Mouse (Mus musculus) embryonic facial prominence, embryonic 14.5 days (tissue): ENCODE results near the gene St13. TPM values are rescaled to one million over a fixed set of nuclear protein-coding genes. Genes with fewer than 3 reads are reported as not detected.

Source experiments
- ATAC-seq: fragments of 200-750 bp; cut with Nextera tagmentation; 2 replicates; pipeline ENCODE4 v1.8.0; 2017; ENCODE audit warnings: low read depth, moderate number of reproducible peaks, moderate TSS enrichment
- DNase-seq: peaks from one replicate; pipeline ENCODE4 v3.0.0-alpha.2; 2015; ENCODE audit warnings: low spot score
- H3K27ac ChIP-seq: fragments of 300-500 bp; sonication (generic); replicated peaks from 2 replicates; pipeline ENCODE4 v1.5.1; 2014; ENCODE audit warnings: low read depth, mild to moderate bottlenecking, low read length, moderate library complexity
- H3K27me3 ChIP-seq: fragments of 300-500 bp; sonication (generic); replicated peaks from 2 replicates; pipeline ENCODE4 v1.6.1; 2014; ENCODE audit warnings: low read length; ENCODE audit not compliant: control insufficient read depth, insufficient read depth
- H3K36me3 ChIP-seq: fragments of 300-500 bp; sonication (generic); 2 replicates; pipeline ENCODE4 v1.6.1; 2014; ENCODE audit warnings: low read length, mixed read lengths; ENCODE audit not compliant: control insufficient read depth, insufficient read depth
- H3K4me1 ChIP-seq: fragments of 300-500 bp; sonication (generic); 2 replicates; pipeline ENCODE4 v1.6.1; 2014; ENCODE audit warnings: antibody characterized with exemption, low read length; ENCODE audit not compliant: control insufficient read depth, insufficient read depth
- H3K4me2 ChIP-seq: fragments of 300-500 bp; sonication (generic); 2 replicates; pipeline ENCODE4 v1.6.1; 2014; ENCODE audit warnings: low read depth, mild to moderate bottlenecking, low read length, moderate library complexity, mixed read lengths
- H3K4me3 ChIP-seq: fragments of 300-500 bp; sonication (generic); 2 replicates; pipeline ENCODE4 v1.5.1; 2014; ENCODE audit warnings: low read depth, mild to moderate bottlenecking, low read length
- H3K9ac ChIP-seq: fragments of 300-500 bp; sonication (generic); 2 replicates; pipeline ENCODE4 v1.6.1; 2014; ENCODE audit warnings: low read depth, mild to moderate bottlenecking, low read length, moderate library complexity, mixed read lengths
- H3K9me3 ChIP-seq: fragments of 300-500 bp; sonication (generic); 2 replicates; pipeline ENCODE4 v1.6.1; 2016; ENCODE audit warnings: low read length; ENCODE audit not compliant: control insufficient read depth
- WGBS: fragments of 180-500 bp; shearing (Covaris S2); extraction: QIAGEN DNeasy Blood & Tissue Kit; methylation state at CpG from one replicate; pipeline ENCODE4 v1.1.7; 2014; 5-methylcytosine and 5-hydroxymethylcytosine counted together
- polyA plus RNA-seq: library from polyadenylated mRNA; unstranded; fragments of >200 nt; fragmentation: Nextera tagmentation; extraction: Ambion mirVana; gene quantifications from 2 replicates; pipeline ENCODE4 v1.2.1, GENCODE M21; 2014

The St13 gene
- polyA plus RNA-seq, 1 experiment from 2014 or later: 135 TPM

DNA sequence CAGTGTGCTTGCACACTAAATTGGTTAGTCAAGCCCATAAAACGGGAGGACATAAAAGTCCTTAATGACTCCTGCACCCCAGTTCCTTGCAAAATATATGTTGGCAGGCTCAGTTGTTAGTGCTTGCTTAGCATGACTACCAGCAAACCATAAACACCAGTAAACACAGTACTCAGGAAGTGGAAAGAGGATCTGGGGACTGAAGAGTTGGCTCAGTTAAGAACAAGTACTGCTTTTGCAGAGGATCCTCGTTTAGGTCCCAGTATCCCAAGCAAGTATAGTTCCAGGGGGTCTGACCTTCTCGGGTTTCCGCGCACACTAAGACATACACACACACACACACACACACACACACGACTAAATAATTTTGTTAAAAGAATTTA is 38.9 kb downstream of the St13 start:
- Histone ChIP-seq H3K27ac (peak overlapping the region; percentile 85), H3K4me2 (peak overlapping the region; percentile 87), H3K27me3 (no peaks in the 10 kb centered on the region), H3K36me3 (peaks cover 27% of the 10 kb centered on the region), H3K9ac (0 out of 2 replicates have a peak overlapping the region, but pooled peaks have one; percentile 15), H3K9me3 (no peaks in the 10 kb centered on the region), H3K4me3 (peak overlapping the region; percentile 70), H3K4me1 (peaks cover 13% of the 10 kb centered on the region)
- WGBS: 35% methylated on average over 6 of the region's 6 CpGs
- ATAC-seq (peak; percentile 60; the same call in 1 of the 2 replicates), DNase-seq (no peak)

GRCm38 (mm10) chr15:81360345-81361021 is 39.4 kb downstream of the St13 start, which contains the start of gene Slc25a17:
Gene Slc25a17, minus strand, starts transcription at chr15:81360812.
- peak; percentile 98 for DNase-seq
- ATAC-seq: peak; percentile 99
- Histone ChIP-seq H3K4me1 (peaks cover 13% of the 10 kb centered on the region), H3K27me3 (no peaks in the 10 kb centered on the region), H3K9ac (peak within 1 kb of the TSS; percentile 79), H3K36me3 (peaks cover 22% of the 10 kb centered on the region), H3K4me3 (peak within 1 kb of the TSS; percentile 70), H3K27ac (peak within 1 kb of the TSS; percentile 85), H3K9me3 (no peaks in the 10 kb centered on the region), H3K4me2 (peak within 1 kb of the TSS; percentile 87)
- under 1% methylated on average over 30 of the region's 30 CpGs for WGBS

GRCm38 (mm10) chr15:81359421-81359820 is 40.5 kb downstream of the St13 start:
- Histone ChIP-seq H3K9ac (no peak overlapping the region), H3K4me2 (peak overlapping the region; percentile 87; the same call in 1 of the 2 replicates), H3K27me3 (no peaks in the 10 kb centered on the region), H3K4me1 (peaks cover 13% of the 10 kb centered on the region), H3K9me3 (no peaks in the 10 kb centered on the region), H3K4me3 (peak overlapping the region; percentile 70; the same call in 1 of the 2 replicates), H3K36me3 (peaks cover 12% of the 10 kb centered on the region), H3K27ac (no peak overlapping the region)
- WGBS: 85% methylated on average over 5 of the region's 5 CpGs
- DNase-seq: no peak
- ATAC-seq: no peak

GRCm38 (mm10) chr15:81358943-81359342 is 40.9 kb downstream of the St13 start:
- WGBS: 82% methylated on average over 3 of the region's 3 CpGs
- H3K4me3 ChIP-seq: no peak overlapping the region
- no peak for DNase-seq
- no peak overlapping the region for H3K4me2 ChIP-seq
- H3K36me3 ChIP-seq: peaks cover 7% of the 10 kb centered on the region
- no peaks in the 10 kb centered on the region for H3K9me3 ChIP-seq
- ATAC-seq: no peak
- H3K9ac ChIP-seq: no peak overlapping the region
- H3K27ac ChIP-seq: no peak overlapping the region
- no peaks in the 10 kb centered on the region for H3K27me3 ChIP-seq
- H3K4me1 ChIP-seq: peaks cover 13% of the 10 kb centered on the region

DNA sequence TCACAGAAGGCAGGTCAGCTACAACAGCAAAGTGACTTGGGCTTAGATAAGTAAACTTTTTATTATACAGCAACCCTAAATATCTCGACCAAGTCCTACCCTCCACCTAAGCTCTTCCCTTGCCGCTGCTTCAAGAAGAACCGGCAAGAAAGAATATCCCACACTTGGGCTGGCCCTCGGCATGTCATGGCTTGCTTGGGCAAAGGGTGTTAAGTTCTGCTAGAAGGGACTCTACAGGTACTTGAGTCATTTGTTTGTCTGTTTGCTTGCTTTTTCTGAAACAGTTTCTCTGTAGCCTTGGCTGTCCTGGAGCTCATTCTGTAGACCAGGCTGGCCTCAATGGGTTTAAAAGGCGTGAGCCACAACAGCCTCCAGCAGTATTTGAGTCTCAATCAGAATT is 42.9 kb downstream of the St13 start:
- DNase-seq: peak; percentile 30
- Histone ChIP-seq H3K9ac (no peak overlapping the region), H3K4me1 (peaks cover 13% of the 10 kb centered on the region), H3K9me3 (no peaks in the 10 kb centered on the region), H3K27ac (0 out of 2 replicates have a peak overlapping the region, but pooled peaks have one; percentile 21), H3K36me3 (no peaks in the 10 kb centered on the region), H3K27me3 (no peaks in the 10 kb centered on the region), H3K4me3 (no peak overlapping the region), H3K4me2 (no peak overlapping the region)
- 58% methylated on average over 5 of the region's 5 CpGs for WGBS
- no peak for ATAC-seq

DNA sequence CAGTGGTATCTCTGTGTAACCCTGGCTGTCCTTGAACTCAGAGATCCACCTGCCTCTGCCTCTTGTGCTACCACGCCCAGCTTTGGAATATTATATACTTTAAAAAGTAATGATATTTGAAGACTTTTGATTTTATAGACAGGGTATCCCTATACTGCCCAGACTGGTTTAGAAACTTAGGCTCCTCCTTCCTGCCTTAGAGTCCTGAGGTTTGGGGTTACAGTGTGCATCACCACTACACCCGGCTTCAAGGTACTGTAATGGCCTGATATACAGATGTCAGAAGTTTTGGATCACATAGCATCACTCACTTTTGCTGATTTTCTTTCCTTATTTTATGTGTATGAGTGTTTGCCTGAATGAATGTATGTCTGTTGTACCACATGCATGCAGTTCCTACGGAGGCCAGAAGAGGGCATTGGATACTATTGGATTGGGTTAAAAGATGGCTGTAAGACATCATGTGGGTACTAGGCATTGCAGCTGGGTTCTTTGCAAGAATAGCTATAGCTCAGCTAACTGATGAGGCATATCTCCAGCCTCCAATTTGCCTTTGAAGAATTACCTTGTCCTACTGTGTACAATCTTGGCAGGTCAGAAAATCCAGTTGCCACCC is 44.6 kb downstream of the St13 start:
- Histone ChIP-seq H3K27ac (no peak overlapping the region), H3K4me2 (no peak overlapping the region), H3K9me3 (no peaks in the 10 kb centered on the region), H3K4me3 (no peak overlapping the region), H3K9ac (no peak overlapping the region), H3K36me3 (no peaks in the 10 kb centered on the region), H3K27me3 (no peaks in the 10 kb centered on the region), H3K4me1 (peaks cover 7% of the 10 kb centered on the region)
- no peak for DNase-seq
- no peak for ATAC-seq
- 65% methylated on average over 3 of the region's 3 CpGs for WGBS

GRCm38 (mm10) chr15:81352638-81353037 is 47.2 kb downstream of the St13 start:
- peaks cover 3% of the 10 kb centered on the region; the same call in 1 of the 2 replicates for H3K4me1 ChIP-seq
- no peak overlapping the region for H3K27ac ChIP-seq
- no peak overlapping the region for H3K4me3 ChIP-seq
- no peaks in the 10 kb centered on the region for H3K27me3 ChIP-seq
- no peak for ATAC-seq
- no peaks in the 10 kb centered on the region for H3K9me3 ChIP-seq
- H3K9ac ChIP-seq: no peak overlapping the region
- no peaks in the 10 kb centered on the region for H3K36me3 ChIP-seq
- DNase-seq: no peak
- H3K4me2 ChIP-seq: no peak overlapping the region
- 62% methylated on average over 1 of the region's 1 CpGs for WGBS

- 67% methylated on average over 1 of the region's 1 CpGs for WGBS
- Histone ChIP-seq H3K4me1 (peaks cover 3% of the 10 kb centered on the region; the same call in 1 of the 2 replicates), H3K4me3 (no peak overlapping the region), H3K27ac (no peak overlapping the region; the same call in 1 of the 2 replicates), H3K27me3 (no peaks in the 10 kb centered on the region), H3K4me2 (no peak overlapping the region), H3K36me3 (no peaks in the 10 kb centered on the region), H3K9me3 (no peaks in the 10 kb centered on the region), H3K9ac (no peak overlapping the region; the same call in 1 of the 2 replicates)
- DNase-seq (peak; percentile 84), ATAC-seq (peak; percentile 41; the same call in 1 of the 2 replicates)
Measured at GRCm38 (mm10) chr15:81350401-81350800, 49.5 kb downstream of the St13 start.
